Mouse (Mus musculus) testis, postnatal 14 days (tissue): Measurements from ENCODE around the gene Rin3.

Source experiments
- DNase-seq: peaks from one replicate; pipeline ENCODE4 v3.0.0; 2021; ENCODE audit warnings: low spot score

Rin3 gene

GRCm38 (mm10) chr12:102280867-102281503, 1.9 kb upstream of the Rin3 start:
- DNase-seq, result no peak

GRCm38 (mm10) chr12:102282126-102282525, 722 bp upstream of the Rin3 start:
- no peak for DNase-seq

- DNase-seq, result peak; percentile 68
Observed at GRCm38 (mm10) chr12:102283483-102284266, 827 bp downstream of the Rin3 start.

- no peak for DNase-seq
Observed at GRCm38 (mm10) chr12:102284267-102284610, 1.4 kb downstream of the Rin3 start.

- DNase-seq, result no peak
Observed at GRCm38 (mm10) chr12:102284618-102285159, 1.8 kb downstream of the Rin3 start.

GRCm38 (mm10) chr12:102285318-102285717, 2.5 kb downstream of the Rin3 start:
- no peak for DNase-seq

GRCm38 (mm10) chr12:102285779-102286178, 2.9 kb downstream of the Rin3 start:
- DNase-seq, result peak; percentile 48

- DNase-seq, result peak; percentile 64
Observed at GRCm38 (mm10) chr12:102286681-102287414, 4.0 kb downstream of the Rin3 start.

- no peak for DNase-seq
Observed at GRCm38 (mm10) chr12:102287904-102288602, 5.2 kb downstream of the Rin3 start.

GRCm38 (mm10) chr12:102288846-102289245, 6.0 kb downstream of the Rin3 start:
- DNase-seq, result no peak

GRCm38 (mm10) chr12:102289568-102289967, 6.7 kb downstream of the Rin3 start:
- no peak for DNase-seq

GRCm38 (mm10) chr12:102290662-102291061, 7.8 kb downstream of the Rin3 start:
- DNase-seq, result no peak

GRCm38 (mm10) chr12:102291686-102292085, 8.8 kb downstream of the Rin3 start:
- no peak for DNase-seq

- no peak for DNase-seq
Observed at GRCm38 (mm10) chr12:102292501-102293215, 9.8 kb downstream of the Rin3 start.

- DNase-seq, result no peak
Observed at GRCm38 (mm10) chr12:102294634-102295033, 11.8 kb downstream of the Rin3 start.

- DNase-seq, result no peak
Observed at GRCm38 (mm10) chr12:102295230-102295629, 12.4 kb downstream of the Rin3 start.

GRCm38 (mm10) chr12:102295662-102296061, 12.8 kb downstream of the Rin3 start:
- no peak for DNase-seq

GRCm38 (mm10) chr12:102296361-102296760, 13.5 kb downstream of the Rin3 start:
- DNase-seq, result no peak

GRCm38 (mm10) chr12:102296967-102297366, 14.1 kb downstream of the Rin3 start:
- DNase-seq, result no peak

GRCm38 (mm10) chr12:102299209-102299608, 16.4 kb downstream of the Rin3 start:
- no peak for DNase-seq

- no peak for DNase-seq
Observed at GRCm38 (mm10) chr12:102301585-102301984, 18.7 kb downstream of the Rin3 start.
